Mouse (Mus musculus): ENCODE results near the gene Rps10. TPM values are rescaled to one million over a fixed set of nuclear protein-coding genes. Genes with fewer than 3 reads are reported as not detected.
"Not testable (repeated sequence)": the region's sequence is repeated elsewhere in the genome, so short reads cannot be mapped to it uniquely, and the experiment has no call there.

Rps10 gene
- polyA plus RNA-seq, 1 experiment from 2014 or later = 1,163 TPM

- peaks cover 3% of the 10 kb centered on the region; the same call in 1 of the 2 replicates for H3K4me1 ChIP-seq (ENCODE audit: control insufficient read depth, insufficient read depth, low read length)
- peaks cover 14% of the 10 kb centered on the region for H3K27me3 ChIP-seq (ENCODE audit: control insufficient read depth, insufficient read depth, low read length)
- no peak overlapping the region for H3K4me2 ChIP-seq (replicated peaks; ENCODE audit: low read depth, low read length)
- no peak overlapping the region for H3K4me3 ChIP-seq (ENCODE audit: low read length)
- H3K9me3 ChIP-seq (ENCODE audit: control insufficient read depth, low read length) = no peaks in the 10 kb centered on the region
- no peak overlapping the region for H3K27ac ChIP-seq (ENCODE audit: low read depth, low read length)
- whole genome bisulfite sequencing = 74% methylated on average over 13 of the region's 13 CpGs
- H3K36me3 ChIP-seq (ENCODE audit: control insufficient read depth, insufficient read depth, low read length) = no peaks in the 10 kb centered on the region
- ATAC-seq (ENCODE audit: low FRiP score, low TSS enrichment) = no peak
- H3K9ac ChIP-seq (ENCODE audit: low read depth, low read length) = no peak overlapping the region
Observed at GRCm38 (mm10) chr17:27650586-27650985, 14.1 kb upstream of the Rps10 start.

- Histone ChIP-seq H3K9ac (ENCODE audit: low read depth, low read length) (no peak overlapping the region), H3K27me3 (ENCODE audit: control insufficient read depth, insufficient read depth, low read length) (peaks cover 9% of the 10 kb centered on the region), H3K4me3 (ENCODE audit: low read length) (no peak overlapping the region), H3K36me3 (ENCODE audit: control insufficient read depth, insufficient read depth, low read length) (no peaks in the 10 kb centered on the region), H3K4me1 (ENCODE audit: control insufficient read depth, insufficient read depth, low read length) (no peaks in the 10 kb centered on the region), H3K27ac (ENCODE audit: low read depth, low read length) (no peak overlapping the region), H3K4me2 (replicated peaks; ENCODE audit: low read depth, low read length) (no peak overlapping the region), H3K9me3 (ENCODE audit: control insufficient read depth, low read length) (no peaks in the 10 kb centered on the region)
- 5% methylated on average over 12 of the region's 12 CpGs for WGBS
- 0 out of 2 replicates have a peak, but pooled peaks have one; percentile 10 for ATAC-seq (ENCODE audit: low FRiP score, low TSS enrichment)
Observed at GRCm38 (mm10) chr17:27650160-27650559, 13.7 kb upstream of the Rps10 start.

GRCm38 (mm10) chr17:27645807-27646206, 9.3 kb upstream of the Rps10 start:
- H3K4me1 ChIP-seq (ENCODE audit: control insufficient read depth, insufficient read depth, low read length) = peaks cover 10% of the 10 kb centered on the region

GRCm38 (mm10) chr17:27644572-27644971, 8.1 kb upstream of the Rps10 start:
- Histone ChIP-seq H3K9me3 (ENCODE audit: control insufficient read depth, low read length) (no peaks in the 10 kb centered on the region), H3K4me2 (replicated peaks; ENCODE audit: low read depth, low read length) (no peak overlapping the region), H3K36me3 (ENCODE audit: control insufficient read depth, insufficient read depth, low read length) (no peaks in the 10 kb centered on the region), H3K9ac (ENCODE audit: low read depth, low read length) (no peak overlapping the region), H3K4me3 (ENCODE audit: low read length) (no peak overlapping the region), H3K4me1 (ENCODE audit: control insufficient read depth, insufficient read depth, low read length) (peaks cover 10% of the 10 kb centered on the region), H3K27ac (ENCODE audit: low read depth, low read length) (no peak overlapping the region), H3K27me3 (ENCODE audit: control insufficient read depth, insufficient read depth, low read length) (no peaks in the 10 kb centered on the region)
- no peak for ATAC-seq (ENCODE audit: low FRiP score, low TSS enrichment)
- 55% methylated on average over 2 of the region's 2 CpGs for WGBS

More at GRCm38 (mm10) chr17:27645807-27646206, 9.3 kb upstream of the Rps10 start:
- H3K27ac ChIP-seq (ENCODE audit: low read depth, low read length) = no peak overlapping the region
- H3K27me3 ChIP-seq (ENCODE audit: control insufficient read depth, insufficient read depth, low read length) = no peaks in the 10 kb centered on the region; the same call in 1 of the 2 replicates
- WGBS = 47% methylated on average over 7 of the region's 7 CpGs
- no peak overlapping the region for H3K4me3 ChIP-seq (ENCODE audit: low read length)
- H3K9me3 ChIP-seq (ENCODE audit: control insufficient read depth, low read length) = no peaks in the 10 kb centered on the region
- ATAC-seq (ENCODE audit: low FRiP score, low TSS enrichment) = no peak
- H3K36me3 ChIP-seq (ENCODE audit: control insufficient read depth, insufficient read depth, low read length) = no peaks in the 10 kb centered on the region
- no peak overlapping the region for H3K9ac ChIP-seq (ENCODE audit: low read depth, low read length)
- H3K4me2 ChIP-seq (replicated peaks; ENCODE audit: low read depth, low read length) = no peak overlapping the region

GRCm38 (mm10) chr17:27643756-27644155, 7.3 kb upstream of the Rps10 start:
- Histone ChIP-seq H3K4me2 (replicated peaks; ENCODE audit: low read depth, low read length) (no peak overlapping the region), H3K4me1 (ENCODE audit: control insufficient read depth, insufficient read depth, low read length) (peaks cover 10% of the 10 kb centered on the region), H3K9ac (ENCODE audit: low read depth, low read length) (no peak overlapping the region), H3K4me3 (ENCODE audit: low read length) (no peak overlapping the region), H3K27ac (ENCODE audit: low read depth, low read length) (no peak overlapping the region), H3K36me3 (ENCODE audit: control insufficient read depth, insufficient read depth, low read length) (no peaks in the 10 kb centered on the region), H3K9me3 (ENCODE audit: control insufficient read depth, low read length) (no peaks in the 10 kb centered on the region), H3K27me3 (ENCODE audit: control insufficient read depth, insufficient read depth, low read length) (no peaks in the 10 kb centered on the region)
- 82% methylated on average over 9 of the region's 9 CpGs for WGBS
- no peak for ATAC-seq (ENCODE audit: low FRiP score, low TSS enrichment)

DNA sequence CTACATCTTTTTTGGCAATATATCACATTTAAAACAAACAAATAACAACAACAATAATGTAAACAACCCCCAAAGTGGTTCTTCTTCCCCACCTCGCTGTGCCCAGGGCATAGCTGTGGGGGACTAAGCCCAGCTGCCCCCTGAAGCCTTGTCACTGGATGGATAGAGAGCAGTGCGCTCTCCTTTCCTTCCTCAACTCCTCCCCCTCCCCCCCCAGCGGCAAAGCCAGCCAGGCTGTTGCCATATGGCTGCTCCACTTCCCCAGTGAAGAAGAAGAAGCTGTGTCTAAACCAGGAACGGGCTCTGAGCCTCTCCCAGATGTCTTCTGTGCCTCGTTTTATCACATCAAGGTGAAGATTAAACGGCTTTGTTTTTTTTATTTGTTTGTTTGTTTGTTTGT, 6.6 kb upstream of the Rps10 start:
- peaks cover 10% of the 10 kb centered on the region for H3K4me1 ChIP-seq (ENCODE audit: control insufficient read depth, insufficient read depth, low read length)
- H3K36me3 ChIP-seq (ENCODE audit: control insufficient read depth, insufficient read depth, low read length) = no peaks in the 10 kb centered on the region
- H3K27me3 ChIP-seq (ENCODE audit: control insufficient read depth, insufficient read depth, low read length) = no peaks in the 10 kb centered on the region
- no peak overlapping the region for H3K27ac ChIP-seq (ENCODE audit: low read depth, low read length)
- H3K4me2 ChIP-seq (replicated peaks; ENCODE audit: low read depth, low read length) = no peak overlapping the region
- no peak overlapping the region for H3K4me3 ChIP-seq (ENCODE audit: low read length)
- 26% methylated on average over 6 of the region's 6 CpGs for WGBS
- H3K9me3 ChIP-seq (ENCODE audit: control insufficient read depth, low read length) = no peaks in the 10 kb centered on the region
- no peak overlapping the region for H3K9ac ChIP-seq (ENCODE audit: low read depth, low read length)
- no peak for ATAC-seq (ENCODE audit: low FRiP score, low TSS enrichment)

GRCm38 (mm10) chr17:27642491-27643062, 6.1 kb upstream of the Rps10 start:
- peak; percentile 72 for ATAC-seq (ENCODE audit: low FRiP score, low TSS enrichment)
- no peak overlapping the region for H3K4me2 ChIP-seq (replicated peaks; ENCODE audit: low read depth, low read length)

DNA sequence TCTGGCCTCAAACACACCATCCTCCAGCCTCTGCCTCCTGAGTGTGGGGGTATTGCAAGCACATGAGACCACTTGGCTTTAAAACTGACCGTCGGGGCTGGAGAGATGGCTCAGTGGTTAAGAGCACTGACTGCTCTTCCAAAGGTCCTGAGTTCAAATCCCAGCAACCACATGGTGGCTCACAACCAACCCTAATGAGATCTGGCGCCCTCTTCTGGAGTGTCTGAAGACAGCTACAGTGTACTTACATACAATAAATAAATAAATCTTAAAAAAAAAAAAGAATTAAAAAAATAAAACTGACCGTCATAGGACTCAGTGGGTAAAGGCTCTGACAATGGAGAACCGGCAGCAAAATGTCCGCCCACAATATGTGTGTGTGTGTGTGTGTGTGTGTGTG, 3.4 kb upstream of the Rps10 start:
- 93% methylated on average over 6 of the region's 6 CpGs for WGBS
- not testable (repeated sequence) for H3K4me2 ChIP-seq (replicated peaks; ENCODE audit: low read depth, low read length); H3K27me3 ChIP-seq (ENCODE audit: control insufficient read depth, insufficient read depth, low read length); ATAC-seq (ENCODE audit: low FRiP score, low TSS enrichment); H3K4me3 ChIP-seq (ENCODE audit: low read length); H3K9me3 ChIP-seq (ENCODE audit: control insufficient read depth, low read length); H3K9ac ChIP-seq (ENCODE audit: low read depth, low read length); H3K36me3 ChIP-seq (ENCODE audit: control insufficient read depth, insufficient read depth, low read length); H3K27ac ChIP-seq (ENCODE audit: low read depth, low read length)
- H3K4me1 ChIP-seq (ENCODE audit: control insufficient read depth, insufficient read depth, low read length) = peaks cover 18% of the 10 kb centered on the region

More at GRCm38 (mm10) chr17:27642491-27643062, 6.1 kb upstream of the Rps10 start:
- Histone ChIP-seq H3K27me3 (ENCODE audit: control insufficient read depth, insufficient read depth, low read length) (no peaks in the 10 kb centered on the region), H3K4me3 (ENCODE audit: low read length) (no peak overlapping the region), H3K36me3 (ENCODE audit: control insufficient read depth, insufficient read depth, low read length) (no peaks in the 10 kb centered on the region), H3K9ac (ENCODE audit: low read depth, low read length) (peak overlapping the region; percentile 12; the same call in 1 of the 2 replicates), H3K4me1 (ENCODE audit: control insufficient read depth, insufficient read depth, low read length) (peaks cover 10% of the 10 kb centered on the region), H3K9me3 (ENCODE audit: control insufficient read depth, low read length) (no peaks in the 10 kb centered on the region), H3K27ac (ENCODE audit: low read depth, low read length) (no peak overlapping the region)
- WGBS = 3% methylated on average over 12 of the region's 12 CpGs

DNA sequence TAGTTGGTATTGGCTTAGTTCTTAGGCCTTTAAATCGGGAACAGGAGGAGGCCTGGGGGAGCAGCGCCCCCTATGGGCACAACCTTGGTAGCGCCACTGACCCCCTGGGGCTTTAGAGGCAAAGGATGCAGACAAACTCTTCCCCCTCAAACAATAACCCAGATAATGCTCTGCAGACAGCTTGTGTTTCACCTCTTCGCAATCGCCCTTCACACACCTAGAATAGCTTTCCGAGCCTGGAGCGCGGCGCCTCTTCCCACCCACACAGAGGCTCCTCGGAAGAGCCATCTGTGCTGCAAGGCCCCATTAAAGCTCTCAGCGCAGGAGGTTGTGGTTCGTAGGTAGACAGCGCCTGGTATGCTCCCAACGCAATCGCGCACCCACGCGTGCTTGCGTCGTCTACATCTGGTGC, 2.5 kb upstream of the Rps10 start:
- Histone ChIP-seq H3K4me1 (ENCODE audit: control insufficient read depth, insufficient read depth, low read length) (peaks cover 18% of the 10 kb centered on the region), H3K4me2 (replicated peaks; ENCODE audit: low read depth, low read length) (no peak overlapping the region), H3K4me3 (ENCODE audit: low read length) (no peak overlapping the region), H3K9me3 (ENCODE audit: control insufficient read depth, low read length) (no peaks in the 10 kb centered on the region), H3K9ac (ENCODE audit: low read depth, low read length) (no peak overlapping the region), H3K27me3 (ENCODE audit: control insufficient read depth, insufficient read depth, low read length) (no peaks in the 10 kb centered on the region), H3K27ac (ENCODE audit: low read depth, low read length) (no peak overlapping the region), H3K36me3 (ENCODE audit: control insufficient read depth, insufficient read depth, low read length) (peaks cover under 1% of the 10 kb centered on the region; the same call in 1 of the 2 replicates)
- no peak for ATAC-seq (ENCODE audit: low FRiP score, low TSS enrichment)
- WGBS = 83% methylated on average over 20 of the region's 20 CpGs
